Mouse (Mus musculus) CH12F3 (cell line): Measurements from ENCODE around the gene Man1a2.

Experiments used
- in situ Hi-C: fragments of 300-500 bp; cut with MboI; formaldehyde crosslinking; loops from 2 replicates; pipeline ENCODE4 v1.14.3; 2020; ENCODE audit warnings: low sequenced_read_pairs

Man1a2 gene

DNA sequence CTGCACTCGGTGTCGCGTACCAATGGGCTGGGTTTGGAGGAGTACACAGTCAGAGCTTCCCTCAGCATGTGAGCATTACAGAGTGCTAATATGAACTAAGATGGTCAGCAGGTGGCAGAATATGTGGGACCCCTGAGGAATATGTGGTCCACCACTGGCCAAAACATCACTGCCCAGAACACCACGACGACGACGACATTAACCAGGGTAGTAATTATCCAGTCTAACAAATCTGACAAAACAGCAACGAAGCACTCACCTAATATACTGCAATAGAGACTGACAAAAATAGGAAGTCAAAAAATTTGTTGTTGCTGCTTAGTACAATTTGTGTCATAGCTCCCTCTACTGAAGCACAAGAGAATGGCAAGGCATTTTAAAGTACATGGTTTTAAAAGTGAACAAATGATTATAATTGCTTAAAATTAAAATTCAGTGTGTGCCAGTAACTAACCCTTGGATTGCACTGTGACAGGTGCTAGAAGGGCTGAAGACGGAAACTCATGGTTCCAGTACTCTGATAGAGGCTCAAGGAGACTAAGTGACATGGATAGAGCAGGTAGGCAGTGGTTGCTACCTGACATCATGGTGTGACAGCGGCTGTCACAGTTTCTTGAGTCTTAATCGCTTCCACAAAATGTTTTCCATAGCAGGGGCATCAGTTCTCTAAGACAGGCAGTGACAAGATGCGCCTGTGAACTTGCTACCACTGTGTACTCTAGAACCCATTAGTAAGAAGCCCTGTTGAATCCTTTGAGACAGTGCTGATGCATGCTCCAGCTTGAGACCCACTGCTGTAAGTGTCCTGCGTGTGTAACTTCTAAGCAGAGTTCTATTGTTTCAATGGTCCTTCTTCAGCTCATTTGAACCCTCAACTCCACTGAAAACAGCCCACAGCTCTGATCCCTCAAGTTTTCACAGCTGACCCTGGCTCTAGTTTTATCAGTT lies 116.6 kb downstream of the Man1a2 start:
- in situ Hi-C loops: no loop called here

DNA sequence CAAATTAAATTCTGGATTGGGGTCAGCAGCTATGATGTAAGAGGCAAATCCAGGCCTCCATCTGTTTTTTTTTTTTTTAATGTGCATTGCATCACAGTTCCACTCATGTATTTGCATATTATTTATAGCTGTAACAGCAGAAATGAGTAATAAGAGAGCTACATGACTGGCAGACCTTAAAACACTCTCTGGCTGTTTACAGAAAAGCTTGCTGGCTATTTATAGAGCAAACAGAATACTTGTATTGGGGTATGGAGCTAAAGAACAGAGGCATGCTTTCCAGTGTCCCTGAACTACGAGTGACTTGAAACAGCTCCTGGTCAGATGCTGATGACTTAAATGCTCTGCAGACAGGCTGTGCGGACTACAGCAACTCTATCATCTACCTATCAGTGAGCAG lies 121.7 kb downstream of the Man1a2 start:
- in situ Hi-C loops: no loop called here

DNA sequence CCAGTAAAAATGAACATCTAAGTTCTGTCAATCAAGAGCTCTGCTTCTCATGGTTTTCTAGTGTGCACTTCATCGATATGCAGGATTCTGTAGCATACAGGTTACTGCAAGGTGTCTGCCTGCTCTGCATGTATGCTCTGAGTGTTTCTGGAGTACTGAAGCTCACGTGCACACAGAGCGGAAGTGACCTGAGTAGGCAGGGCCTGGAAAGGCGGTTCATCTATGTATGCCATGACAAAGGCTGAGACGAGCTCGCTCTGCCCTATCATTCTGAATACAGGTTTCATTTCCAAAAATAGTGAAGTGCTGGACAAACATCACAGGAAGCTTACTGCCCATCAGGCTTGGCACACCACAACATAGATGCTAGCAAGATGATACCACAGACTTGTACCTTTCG lies 122.8 kb downstream of the Man1a2 start:
- in situ Hi-C loops: no loop called here

DNA sequence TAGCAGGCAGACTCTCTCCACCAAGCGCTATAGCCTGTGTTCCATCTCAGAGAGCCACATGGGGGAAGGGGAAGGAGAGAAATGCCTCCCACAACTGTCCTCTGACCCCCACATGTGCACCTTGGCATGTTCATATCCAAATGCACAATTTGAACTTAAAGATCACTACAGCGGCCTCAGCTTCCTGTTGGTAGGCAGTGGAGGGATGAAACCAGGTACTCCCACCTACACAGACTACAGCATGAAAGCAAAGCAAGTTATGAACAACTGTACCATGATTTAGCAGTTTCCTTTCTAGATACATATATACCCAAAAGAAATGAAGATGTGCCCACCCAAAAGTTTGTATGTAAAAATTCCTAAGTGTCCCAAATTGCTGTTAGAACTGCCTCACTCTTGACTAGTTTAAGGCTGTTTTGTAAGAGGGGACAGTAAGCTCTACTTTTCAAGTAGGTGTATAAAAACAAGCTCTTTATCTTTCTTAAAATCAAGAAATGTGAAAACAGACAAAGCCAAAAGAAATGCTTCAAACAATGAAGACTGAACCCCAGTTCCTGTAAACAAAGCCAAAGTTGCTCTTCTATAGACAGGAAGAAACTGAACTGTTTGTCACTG lies 123.6 kb downstream of the Man1a2 start:
- in situ Hi-C loops: no loop called here

DNA sequence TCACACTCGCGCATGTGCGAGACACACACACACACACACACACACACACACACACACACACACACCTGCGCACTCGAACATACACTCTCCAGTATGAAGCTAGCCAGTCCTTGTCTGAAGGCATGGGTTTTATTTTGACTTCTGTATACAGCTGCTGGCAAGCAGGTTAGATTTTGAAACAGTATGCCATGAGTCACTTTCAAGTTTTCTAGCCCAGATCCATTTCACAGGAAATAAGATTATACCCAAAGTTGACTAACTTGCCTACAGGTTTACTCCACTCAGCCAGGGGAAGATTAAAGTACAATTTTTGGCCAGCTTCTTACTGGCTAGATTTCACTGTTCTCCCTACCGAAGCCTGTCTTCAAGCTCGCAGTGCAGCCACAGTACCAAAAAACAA lies 125.9 kb downstream of the Man1a2 start:
- in situ Hi-C loops: no loop called here

DNA sequence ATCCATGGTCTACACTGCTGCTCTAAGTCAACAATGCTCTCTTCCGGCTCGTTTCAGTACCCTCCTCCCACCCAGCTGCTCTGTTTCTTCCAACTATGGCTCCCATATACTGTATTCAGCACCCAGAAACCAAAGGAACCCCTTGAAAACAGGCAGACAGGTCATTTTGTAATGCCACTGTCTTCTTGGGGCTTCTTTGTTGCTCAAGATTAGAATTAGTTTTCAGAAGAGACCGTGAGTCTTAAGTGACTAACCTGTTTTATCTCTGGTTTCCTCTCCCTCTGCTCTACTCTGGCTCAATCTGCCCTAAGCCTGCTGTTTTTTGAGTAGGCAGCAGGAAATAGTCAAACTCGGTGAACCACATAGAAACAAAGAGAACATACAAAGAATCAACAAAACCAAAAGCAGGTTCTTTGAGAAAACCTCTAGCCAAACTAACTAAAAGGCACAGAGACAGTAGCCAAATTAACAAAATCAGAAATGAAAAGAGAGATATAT lies 127.0 kb downstream of the Man1a2 start:
- in situ Hi-C loops: no loop called here

DNA sequence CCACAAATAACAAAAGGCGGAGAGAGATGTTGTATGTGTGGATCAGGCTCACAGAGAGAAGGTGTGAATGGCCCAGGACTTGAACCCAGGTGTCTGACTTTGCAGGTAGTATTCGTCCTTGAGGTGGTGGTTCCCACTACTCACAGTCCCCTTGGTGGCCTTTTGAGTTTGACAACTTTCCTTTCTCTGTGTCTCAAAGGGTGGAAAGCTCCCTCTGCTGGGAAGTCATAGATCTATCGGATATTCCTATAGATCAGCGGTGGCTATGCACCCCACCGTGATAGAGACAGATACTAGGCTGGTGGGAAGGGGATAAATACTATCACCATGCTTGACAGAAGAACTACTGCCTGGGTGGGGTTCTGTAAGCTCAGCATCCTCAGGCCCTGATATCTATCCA lies 130.5 kb downstream of the Man1a2 start:
- in situ Hi-C loops: no loop called here

DNA sequence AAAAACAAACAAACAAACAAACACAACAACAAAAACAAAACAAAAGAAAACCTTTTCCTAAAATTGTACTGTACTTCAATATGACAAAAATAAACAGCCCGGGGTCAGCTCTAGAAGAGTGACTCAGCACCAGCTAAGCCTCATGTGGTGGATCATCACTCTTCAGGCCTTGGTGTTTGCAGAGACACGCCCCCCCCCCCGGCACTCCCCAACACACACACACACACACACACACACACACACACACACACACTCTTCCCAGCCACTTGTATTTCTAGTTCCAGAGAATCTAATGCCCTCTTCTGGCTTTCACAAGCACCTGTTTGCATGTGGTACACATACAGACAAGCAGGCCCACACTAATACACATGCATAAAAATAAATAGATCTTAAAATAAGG lies 133.1 kb downstream of the Man1a2 start:
- in situ Hi-C loops: no loop called here

DNA sequence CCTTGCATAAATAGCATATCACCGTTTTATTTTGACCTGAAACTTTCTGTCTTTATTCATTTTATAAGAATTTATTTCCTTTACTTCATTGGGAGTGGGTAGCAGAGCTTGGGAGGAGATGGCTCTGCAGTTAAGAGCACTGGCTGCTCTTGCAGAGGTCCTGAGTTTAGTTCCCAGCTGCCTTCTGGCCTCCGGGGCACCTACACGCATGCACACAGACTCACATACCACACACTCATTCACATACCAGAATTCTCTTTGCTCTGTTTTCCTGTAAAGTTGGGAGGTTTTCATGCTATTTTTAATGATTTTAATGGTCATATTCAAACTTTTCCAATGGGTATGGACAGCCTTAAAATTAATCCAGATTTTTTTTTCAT lies 137.4 kb downstream of the Man1a2 start:
- in situ Hi-C loops: no loop called here

DNA sequence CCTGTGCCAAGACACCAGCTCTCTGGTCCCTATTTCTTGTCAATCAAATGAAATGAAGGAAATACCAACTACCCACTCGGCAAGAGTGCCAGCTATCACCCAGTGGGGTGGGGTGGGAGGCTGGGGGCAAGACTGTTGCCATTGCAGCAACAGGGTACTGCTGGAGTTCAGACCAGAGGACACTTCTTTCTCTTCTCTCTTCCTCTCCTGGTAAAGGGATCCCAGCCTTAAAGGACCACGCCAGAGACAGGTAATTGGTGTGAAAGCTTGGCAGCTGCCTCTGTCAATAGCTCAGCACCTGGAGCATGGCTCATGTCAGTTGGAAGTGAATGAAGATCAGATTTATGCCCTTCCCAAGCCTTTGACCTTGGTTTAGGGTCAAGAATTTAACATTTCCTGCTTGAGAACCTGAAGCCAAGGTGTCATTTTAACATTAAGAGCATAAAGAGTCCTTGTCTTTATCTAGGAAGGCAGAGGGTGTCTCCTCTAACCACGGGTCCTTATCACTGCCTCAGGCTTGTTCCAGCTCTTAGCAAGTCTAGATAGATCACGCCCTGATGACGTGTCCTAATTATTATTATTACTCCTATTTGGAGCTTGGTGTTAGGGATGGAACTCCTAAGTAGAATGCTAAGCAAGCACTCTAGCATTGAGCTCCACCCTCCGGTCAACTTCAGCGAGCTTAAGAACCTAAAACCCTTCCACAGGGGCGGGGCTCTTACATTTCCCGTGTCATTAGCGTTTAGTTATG lies 138.0 kb downstream of the Man1a2 start:
- in situ Hi-C loops: no loop called here

DNA sequence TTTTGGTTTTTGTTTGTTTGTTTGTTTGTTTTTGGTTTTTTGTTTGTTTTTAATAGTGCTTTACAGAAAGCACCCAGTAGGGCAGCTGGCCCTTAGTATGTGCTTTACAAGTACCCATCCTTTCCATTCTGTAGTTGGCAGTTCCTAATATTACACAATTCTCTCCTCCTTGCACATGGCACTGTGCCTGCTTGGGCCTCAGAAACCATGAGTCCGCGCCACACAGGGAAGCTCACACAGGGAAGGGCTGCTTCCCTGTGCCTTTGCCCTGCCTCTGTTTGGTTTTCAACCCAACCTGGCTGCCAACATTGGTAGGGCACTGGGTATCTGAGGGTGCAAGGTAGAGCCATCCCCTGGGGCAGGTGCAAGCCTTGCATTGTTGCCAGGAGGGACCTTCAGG lies 148.6 kb downstream of the Man1a2 start:
- in situ Hi-C loops: no loop called here

DNA sequence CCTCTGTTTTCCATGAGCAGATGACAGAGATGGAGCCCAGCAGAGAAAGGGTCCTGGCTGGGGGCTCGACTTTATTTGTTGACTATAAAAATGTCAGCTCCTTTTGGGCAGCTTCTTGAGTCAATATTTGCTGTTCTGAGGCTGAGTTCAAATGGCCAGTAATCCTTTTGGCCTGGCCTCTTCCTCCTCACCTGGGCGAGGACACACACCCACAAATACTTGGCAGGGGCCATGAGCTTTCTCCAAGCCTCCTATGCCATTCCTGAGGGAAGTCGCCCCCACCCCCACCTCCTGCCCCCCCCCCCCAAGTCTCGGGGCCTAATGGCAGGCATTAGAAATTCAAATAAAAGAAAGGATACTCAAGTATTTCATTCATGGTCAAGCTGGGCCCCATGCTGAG lies 149.4 kb downstream of the Man1a2 start:
- in situ Hi-C loops: no loop called here

DNA sequence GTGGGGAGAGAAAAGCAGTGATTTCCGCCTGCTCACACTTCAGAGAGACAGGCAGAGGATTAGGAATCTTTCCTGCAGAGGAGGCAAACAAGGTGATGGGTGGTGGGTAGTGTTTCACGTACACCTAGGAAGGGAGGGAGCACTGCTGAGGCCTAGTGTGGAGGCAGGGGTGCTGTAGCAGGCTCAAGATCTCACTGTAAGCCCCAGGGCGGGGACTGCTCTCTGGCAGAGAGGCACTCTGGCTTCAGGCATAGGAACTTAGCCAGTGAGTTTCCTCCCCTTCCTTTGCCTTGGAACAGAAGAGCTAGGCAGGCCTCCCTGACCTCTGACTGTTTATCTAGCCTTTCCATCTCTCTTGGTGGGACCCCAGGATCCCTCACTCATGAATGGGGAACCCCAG lies 150.0 kb downstream of the Man1a2 start:
- in situ Hi-C loops: no loop called here

DNA sequence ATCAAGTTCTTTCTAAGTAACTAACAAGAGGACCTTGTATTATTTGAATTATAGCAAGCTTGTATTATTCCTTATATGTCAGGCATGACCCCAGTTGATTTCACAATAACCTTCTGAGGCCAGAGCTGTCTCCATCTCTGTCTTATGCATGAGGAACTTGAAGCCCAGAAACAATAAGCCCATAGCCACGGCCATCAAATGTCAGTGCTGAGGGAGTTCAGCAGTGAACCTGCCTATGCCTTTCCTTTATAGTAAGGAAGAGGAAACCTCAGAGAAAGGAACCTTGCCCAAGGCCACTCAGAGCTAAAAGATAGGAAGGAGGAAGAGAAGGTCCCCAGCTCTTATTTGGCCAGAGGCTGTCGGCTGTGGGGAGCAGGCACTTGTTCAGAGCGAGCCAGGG lies 150.9 kb downstream of the Man1a2 start:
- in situ Hi-C loops: no loop called here

DNA sequence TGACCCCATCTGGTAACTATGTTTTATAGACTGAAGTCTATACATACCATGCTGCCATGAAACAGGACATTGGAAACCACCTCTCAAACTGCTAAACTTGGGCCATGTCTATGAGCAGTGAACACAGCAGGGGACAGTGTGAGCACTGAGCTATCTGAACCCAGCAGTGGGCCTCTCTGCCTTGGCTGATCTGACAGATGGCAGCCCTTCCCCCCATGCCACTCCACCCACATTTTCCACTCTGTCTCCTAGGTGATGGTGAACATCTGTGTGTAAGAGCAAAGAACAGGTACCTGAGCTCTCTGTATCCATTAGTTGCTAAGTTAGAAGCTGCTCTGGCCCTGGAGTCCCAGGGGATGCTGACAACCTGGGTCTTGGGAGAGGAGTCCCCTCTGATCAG lies 151.9 kb downstream of the Man1a2 start:
- in situ Hi-C loops: no loop called here

DNA sequence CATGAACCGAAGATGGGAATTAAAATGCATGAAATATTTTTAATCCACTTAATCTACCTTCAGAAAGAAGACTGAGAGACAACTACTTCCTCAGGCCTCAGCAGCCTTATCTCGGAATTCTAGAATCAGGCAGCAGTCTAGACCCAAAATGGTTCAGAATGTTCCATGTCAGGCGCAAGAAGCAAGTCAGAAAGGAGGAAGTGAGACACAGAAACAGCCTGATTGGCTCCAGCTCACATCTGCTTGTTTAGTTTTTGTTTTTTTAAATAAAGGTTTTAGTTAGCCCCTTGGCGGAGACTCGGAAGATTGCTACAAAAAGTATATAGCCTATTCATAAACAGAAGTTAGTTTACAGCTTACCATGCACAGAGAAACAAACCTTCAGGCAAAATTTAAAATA lies 154.4 kb downstream of the Man1a2 start:
- in situ Hi-C loops: no loop called here

DNA sequence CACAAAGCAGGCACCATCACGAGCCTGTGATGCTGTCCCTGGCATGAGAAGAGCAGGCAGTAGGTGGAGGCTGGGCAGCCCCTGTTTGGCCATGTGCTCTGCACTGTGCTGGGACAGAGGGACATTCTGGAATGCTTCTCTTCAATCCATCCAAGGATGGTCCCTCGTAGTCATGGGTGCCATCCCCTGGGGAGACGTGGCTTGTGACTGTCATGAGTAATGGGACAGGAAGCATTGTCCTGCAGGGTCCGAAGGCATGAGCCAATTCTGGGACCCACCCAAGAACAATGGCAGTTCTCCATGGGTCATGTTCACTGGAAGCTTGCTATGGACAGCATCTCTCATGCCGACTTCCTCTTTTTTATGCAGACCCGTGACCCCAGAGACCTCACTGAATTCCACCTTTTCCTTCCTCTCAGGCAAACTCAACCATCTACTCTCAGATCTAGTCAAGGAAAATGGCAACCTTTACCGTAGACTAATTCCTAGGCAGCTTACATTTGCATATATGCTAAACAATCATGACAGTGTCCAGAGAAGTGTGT lies 155.0 kb downstream of the Man1a2 start:
- in situ Hi-C loops: no loop called here

DNA sequence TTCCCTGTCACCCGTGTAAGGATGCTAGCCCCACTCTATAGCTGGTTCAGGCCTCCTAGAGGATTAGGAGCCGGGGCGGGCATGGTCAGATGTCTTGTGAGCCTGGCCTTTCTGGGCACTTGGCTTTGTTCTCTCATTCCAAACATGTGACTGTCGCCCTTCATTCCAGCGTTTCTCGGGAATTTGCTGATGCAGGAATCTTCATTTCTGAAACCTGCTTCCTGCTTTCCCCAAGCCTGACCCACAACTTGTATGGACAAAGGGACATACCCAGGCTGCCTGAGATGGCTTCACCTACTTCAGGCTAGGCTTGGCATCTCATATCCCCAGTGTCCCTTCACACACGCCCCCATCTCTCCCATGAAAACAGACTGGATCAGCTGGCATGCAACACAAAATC lies 162.6 kb downstream of the Man1a2 start:
- in situ Hi-C loops: no loop called here

DNA sequence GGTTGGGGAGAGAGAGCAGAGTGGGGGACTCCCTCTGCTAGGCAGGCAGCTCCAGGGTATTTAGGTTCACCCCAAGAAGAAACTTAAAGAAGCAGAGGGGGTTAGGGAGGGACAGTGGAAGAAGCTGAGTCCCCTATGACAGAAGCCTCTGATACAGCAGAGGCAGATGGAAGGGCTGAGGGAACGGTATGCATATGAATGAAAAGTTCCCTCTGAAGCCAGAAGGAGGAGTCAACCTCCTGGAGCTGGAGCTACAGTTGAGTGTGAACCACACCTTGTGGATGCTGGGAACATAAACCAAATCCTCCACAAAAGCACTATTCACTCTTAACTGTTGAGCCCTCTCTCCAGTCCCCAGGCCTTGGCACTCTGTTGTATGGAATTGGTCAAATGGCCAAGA lies 163.7 kb downstream of the Man1a2 start:
- in situ Hi-C loops: no loop called here

DNA sequence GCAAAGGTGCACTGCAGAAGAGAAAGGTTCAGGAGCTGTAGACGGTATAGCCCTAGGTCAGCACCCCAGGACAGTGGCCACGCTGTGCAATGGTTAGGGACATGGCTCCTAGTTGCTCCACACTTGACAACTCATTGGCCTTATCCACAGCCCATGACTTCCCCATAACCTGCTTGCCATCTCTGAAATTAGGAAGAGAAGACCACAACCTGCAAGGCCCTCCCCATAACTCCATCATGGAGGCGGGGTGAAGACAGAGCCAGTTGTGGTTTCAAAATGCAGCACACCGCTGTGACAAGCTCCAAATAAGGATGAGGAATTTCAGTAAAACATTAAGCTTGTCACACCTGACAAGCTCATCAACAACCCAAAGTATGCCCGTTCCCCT lies 169.6 kb downstream of the Man1a2 start:
- in situ Hi-C loops: no loop called here

DNA sequence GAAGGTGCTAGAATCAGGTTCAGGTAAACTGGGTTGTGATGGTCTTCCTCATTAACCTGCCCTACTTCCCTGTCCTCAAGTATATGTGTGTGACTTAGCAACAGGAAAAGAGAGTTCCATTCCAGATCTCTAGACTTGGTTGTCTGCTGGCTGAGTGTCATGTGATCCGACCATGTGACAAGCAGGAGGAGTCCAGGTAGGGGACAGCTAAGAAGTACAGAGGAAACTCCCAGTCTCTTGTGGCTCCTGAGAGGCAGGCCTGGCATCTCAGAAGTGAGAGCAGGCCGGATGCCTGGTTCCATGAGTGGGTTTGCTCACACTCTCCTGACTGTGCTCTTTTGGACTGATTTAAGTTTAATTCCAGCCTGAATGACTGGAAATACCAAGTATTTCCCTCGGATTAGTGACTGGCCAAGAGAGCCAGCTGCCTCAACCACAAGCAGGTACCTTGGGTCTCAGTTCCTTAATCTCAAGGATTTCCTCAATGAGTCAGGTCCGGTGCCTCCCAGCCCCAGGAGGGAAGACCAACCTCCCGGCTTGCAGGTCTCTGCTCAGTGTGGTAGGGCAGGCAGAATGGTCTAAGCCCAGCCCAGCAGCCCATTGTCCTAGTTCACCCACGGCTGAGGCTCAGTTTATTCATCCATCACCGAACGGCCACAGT lies 170.1 kb downstream of the Man1a2 start:
- in situ Hi-C loops: no loop called here
